Comparison of ENCODE assay signal across 9 mouse cellular contexts in the genomic region with DNA sequence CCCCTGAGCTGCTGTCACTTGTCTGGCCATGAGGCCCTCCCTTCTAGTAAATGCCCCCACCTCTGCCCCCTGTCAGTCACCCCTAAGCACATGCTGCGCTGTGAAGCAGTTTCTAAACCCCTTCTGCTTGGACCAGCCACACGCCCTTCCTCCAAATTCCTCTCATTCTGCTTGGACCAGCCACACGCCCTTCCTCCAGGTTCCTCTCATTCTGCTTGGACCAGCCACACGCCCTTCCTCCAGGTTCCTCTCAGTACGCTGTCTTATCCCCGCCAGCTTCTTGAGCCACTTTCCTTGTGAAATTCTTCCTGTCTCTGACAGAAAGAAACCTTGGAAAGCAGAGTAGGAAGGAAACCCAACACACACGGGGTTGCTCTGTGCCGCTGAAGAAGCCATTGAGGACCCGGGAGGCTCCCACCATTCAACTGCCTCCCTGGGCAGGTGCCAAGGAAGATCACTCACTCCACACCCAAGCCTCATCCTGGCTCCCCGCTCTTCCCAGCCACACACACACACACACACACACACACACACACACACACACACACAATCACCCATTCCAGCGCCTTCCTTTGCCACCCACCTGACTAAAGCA. TPM values are rescaled to one million over a fixed set of nuclear protein-coding genes. Genes with fewer than 3 reads are reported as not detected.
DNase-seq lines count a peak whose midpoint lies in the region; ATAC-seq lines count a peak whose summit lies in the region.
"Had no signal": no experiment of that assay in that cellular context is flagged by ENCODE, and none has a peak within 500 bp of the region (broad histone marks: within the 10 kb centered on the region; RNA-seq: fewer than 3 reads in every experiment).

No protein-coding gene starts in this region.

- peaks cover 7 to 17% of the 10 kb centered on the region in 2 experiments; a peak in 3 of 4 replicates for H3K4me1 ChIP-seq in heart, embryonic 14.5 days (ENCODE audit: control insufficient read depth in 2 of 2, insufficient read depth in 2 of 2, low read length in 2 of 2)
- H3K4me1 ChIP-seq in forebrain, embryonic 14.5 days (ENCODE audit: control insufficient read depth, insufficient read depth, low read length) = peaks cover 21% of the 10 kb centered on the region
- H3K4me1 ChIP-seq in liver, embryonic 11.5 days (replicated peaks; ENCODE audit: control insufficient read depth, insufficient read depth, low read length) = no peaks in the 10 kb centered on the region

- no peaks in the 10 kb centered on the region for H3K36me3 ChIP-seq in heart, embryonic 14.5 days (ENCODE audit: control insufficient read depth, insufficient read depth, low read length)
- H3K36me3 ChIP-seq in forebrain, embryonic 14.5 days (ENCODE audit: control insufficient read depth, insufficient read depth, low read length) = no peaks in the 10 kb centered on the region
- H3K36me3 ChIP-seq in liver, embryonic 11.5 days (ENCODE audit: control insufficient read depth, insufficient read depth, low read length) = no peaks in the 10 kb centered on the region

- intact Hi-C loops in heart, postnatal 25 days (cut with DNase I) = no loop called here

- H3K4me2 ChIP-seq in heart, embryonic 14.5 days (ENCODE audit: low read length) = peak overlapping the region; percentile 27; the same call in 1 of the 2 replicates
- H3K4me2 ChIP-seq in forebrain, embryonic 14.5 days (ENCODE audit: low read length) = peak overlapping the region; percentile 79
- H3K4me2 ChIP-seq in liver, embryonic 11.5 days = no peak overlapping the region

- H3K9me3 ChIP-seq in heart, embryonic 14.5 days (ENCODE audit: control insufficient read depth, low read length) = no peaks in the 10 kb centered on the region
- no peaks in the 10 kb centered on the region for H3K9me3 ChIP-seq in forebrain, embryonic 14.5 days (replicated peaks; ENCODE audit: control insufficient read depth, low read length)
- H3K9me3 ChIP-seq in liver, embryonic 11.5 days (ENCODE audit: control insufficient read depth, low read length) = no peaks in the 10 kb centered on the region

- H3K27me3 ChIP-seq in heart, embryonic 14.5 days (ENCODE audit: control insufficient read depth, insufficient read depth, low read length) = peaks cover 83% of the 10 kb centered on the region
- H3K27me3 ChIP-seq in forebrain, embryonic 14.5 days (replicated peaks; ENCODE audit: control insufficient read depth, insufficient read depth, low read length) = peaks cover 17% of the 10 kb centered on the region
- peaks cover 73% of the 10 kb centered on the region for H3K27me3 ChIP-seq in liver, embryonic 11.5 days (replicated peaks; ENCODE audit: control insufficient read depth, insufficient read depth, low read length)

- no peak for DNase-seq in heart, postnatal 25 days (ENCODE audit: low spot score)
- DNase-seq in ES-CJ7 (ENCODE audit: low read depth, low spot score) = peak; percentile 48
- no peak for DNase-seq in forebrain, embryonic 14.5 days (ENCODE audit: low spot score)
- no peak for DNase-seq in B cell, adult 2 months
- no peak for DNase-seq in urinary bladder, adult 2 months (ENCODE audit: low spot score)
- DNase-seq in liver, embryonic 11.5 days (ENCODE audit: low spot score) = no peak

- ATAC-seq in heart, embryonic 14.5 days (ENCODE audit: insufficient number of reproducible peaks, insufficient read depth, low FRiP score, low read depth) = no peak
- ATAC-seq in forebrain, embryonic 14.5 days = peak; percentile 21; the same call in 1 of the 2 replicates
- 0 out of 2 replicates have a peak, but pooled peaks have one; percentile 23 for ATAC-seq in megakaryocyte, adult 5-6 weeks (ENCODE audit: poor library complexity, severe bottlenecking)
- no peak for ATAC-seq in liver, embryonic 11.5 days (replicated peaks; ENCODE audit: low FRiP score)

- H3K9ac ChIP-seq in heart, embryonic 14.5 days (ENCODE audit: low read length) = no peak overlapping the region
- no peak overlapping the region for H3K9ac ChIP-seq in forebrain, embryonic 14.5 days (ENCODE audit: low read length)
- H3K9ac ChIP-seq in liver, embryonic 11.5 days (ENCODE audit: low read depth, low read length) = no peak overlapping the region

- H3K27ac ChIP-seq in heart, embryonic 14.5 days (replicated peaks in 1 of 2; ENCODE audit: control insufficient read depth in 1 of 2, insufficient read depth in 1 of 2, low read depth in 2 of 2, low read length in 2 of 2) = no peak overlapping the region
- 0 out of 2 replicates have a peak overlapping the region, but pooled peaks have one; percentile 9 for H3K27ac ChIP-seq in forebrain, embryonic 14.5 days (ENCODE audit: low read depth, low read length)
- H3K27ac ChIP-seq in liver, embryonic 11.5 days (ENCODE audit: low read depth, low read length) = no peak overlapping the region

- H3K4me3 ChIP-seq in heart, embryonic 14.5 days (ENCODE audit: control insufficient read depth in 1 of 2, insufficient read depth in 1 of 2, low read depth in 1 of 2, low read length in 2 of 2) = no peak overlapping the region
- H3K4me3 ChIP-seq in forebrain, embryonic 14.5 days (ENCODE audit: low read depth, low read length) = peak overlapping the region; percentile 41
- H3K4me3 ChIP-seq in liver, embryonic 11.5 days (ENCODE audit: low read depth, low read length) = no peak overlapping the region

- 3% methylated on average over 11 of the region's 11 CpGs for WGBS in heart, embryonic 14.5 days
- WGBS in forebrain, embryonic 14.5 days = 16% methylated on average over 10 of the region's 11 CpGs
- 7% methylated on average over 11 of the region's 11 CpGs for WGBS in liver, embryonic 11.5 days

RNA-seq across cellular contexts. Expression of a gene that starts 1.9 kb away (rescaled TPM):
- polyA plus RNA-seq in heart, embryonic 14.5 days (2014; fragmentation: Nextera tagmentation; extraction: Ambion mirVana) = 0.05 TPM in 1 of 2 replicates, not detected in the other
- under 1 TPM; 0.10 to 0.28 TPM for total RNA-seq in heart, postnatal 25 days (2021)
- 2.7 and 3.9 TPM in 2 replicates for polyA plus RNA-seq in forebrain, embryonic 14.5 days (2014; fragmentation: Nextera tagmentation; extraction: Ambion mirVana)
- total RNA-seq in megakaryocyte, adult 5-6 weeks (2015) = 0.23 TPM in 1 of 2 replicates, not detected in the other
- total RNA-seq in megakaryocyte, adult 5-6 weeks (2017) = not detected in 2 replicates
- polyA plus RNA-seq in urinary bladder, adult 2 months (2012; rRNA removed) = 0.06 and 0.10 TPM in 2 replicates
- polyA plus RNA-seq in liver, embryonic 11.5 days (2014; fragmentation: Nextera tagmentation; extraction: Ambion mirVana) = not detected in 2 replicates
- polyA plus RNA-seq: small intestine, adult 2 months had no signal

Comparison
In these comparisons a context has a peak if more than half of its experiments do, and no peak if none do; other contexts are left out.
1. ATAC-seq: peak in forebrain, embryonic 14.5 days (single experiment) and megakaryocyte, adult 5-6 weeks (single experiment); none in heart, embryonic 14.5 days (single experiment) and liver, embryonic 11.5 days (single experiment).